Mouse (Mus musculus): Measurements from ENCODE around the gene Fh1. TPM values are rescaled to one million over a fixed set of nuclear protein-coding genes. Genes with fewer than 3 reads are reported as not detected.
A peak's percentile ranks its signal among the peaks of the same experiment; 100 is the strongest.

Gene Fh1
- total and polyA plus RNA-seq, 3 experiments = 159 to 186 TPM; not detected in 1

DNA sequence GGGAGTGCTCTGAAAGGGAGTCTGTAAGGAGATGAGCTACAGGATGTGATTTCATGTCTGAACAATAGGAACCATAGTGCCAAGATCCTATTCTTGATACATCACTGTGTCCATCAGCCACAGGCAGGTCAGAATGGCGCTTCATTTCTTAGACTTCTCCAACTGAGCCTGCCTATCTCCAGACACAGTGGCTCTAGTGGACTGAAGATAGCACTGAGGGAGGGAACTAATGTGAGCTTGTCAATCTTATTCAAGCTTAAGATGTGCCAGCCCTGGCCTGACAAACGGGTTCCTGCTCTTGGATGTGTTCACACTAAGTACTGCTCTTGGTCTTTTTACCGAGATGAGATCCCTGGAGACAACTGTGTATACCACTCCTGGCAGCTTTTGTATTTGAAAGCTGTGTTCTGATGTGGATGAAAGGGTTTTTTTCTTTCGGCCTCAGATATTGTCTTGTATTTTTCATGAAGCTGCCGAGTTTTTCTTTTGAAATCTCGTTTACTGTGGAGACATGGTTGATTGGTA lies 59.8 kb downstream of the Fh1 start:
- Histone ChIP-seq H3K4me1 (ENCODE audit: control insufficient read depth in 1 of 2, insufficient read depth in 2 of 2, low read length in 2 of 2) (peaks cover 29 to 37% of the 10 kb centered on the region in 2 experiments), H3K27ac (ENCODE audit: control insufficient read depth, low read depth, low read length) (no peak overlapping the region), H3K9me3 (replicated peaks; ENCODE audit: insufficient read depth, low read length) (no peaks in the 10 kb centered on the region), H3K4me3 (ENCODE audit: control insufficient read depth in 1 of 2, insufficient read depth in 1 of 2, low read depth in 2 of 2, low read length in 2 of 2) (no peak overlapping the region), H3K36me3 (ENCODE audit: control insufficient read depth in 1 of 2, insufficient read depth in 2 of 2, low read length in 2 of 2) (peaks cover 0 to 29% of the 10 kb centered on the region in 2 experiments; a peak in 2 of 4 replicates), H3K9ac (ENCODE audit: control insufficient read depth, low read depth, low read length, poor library complexity, severe bottlenecking) (no peak overlapping the region), H3K27me3 (ENCODE audit: control insufficient read depth in 1 of 2, insufficient read depth in 2 of 2, low read length in 2 of 2) (no peaks in the 10 kb centered on the region), H3K79me2 (ENCODE audit: control insufficient read depth, insufficient read depth, low read length, poor library complexity) (no peaks in the 10 kb centered on the region)
- peak; percentile 73 for DNase-seq (ENCODE audit: low read depth, low spot score)
- TF ChIP-seq EP300 (IDR thresholded peaks at IDR 0.05; ENCODE audit: low read depth in 1 of 2, low read length in 2 of 2) (peak; percentile 66 to 79), SMC3 (IDR thresholded peaks at IDR 0.05; ENCODE audit: low read depth, low read length) (0 out of 2 replicates have a peak, but pooled peaks have one; percentile 2), USF2 (IDR thresholded peaks at IDR 0.05; ENCODE audit: borderline replicate concordance in 1 of 2, insufficient read depth in 1 of 2, low read depth in 1 of 2, low read length in 2 of 2) (no peak), ZNF384 (IDR thresholded peaks at IDR 0.05; ENCODE audit: low read depth, low read length) (no peak), GATA1 (IDR thresholded peaks at IDR 0.05; ENCODE audit: low read depth, low read length) (peak; percentile 71), TCF12 (IDR thresholded peaks at IDR 0.05; ENCODE audit: low read depth, low read length) (peak; percentile 62; the same call in 1 of the 2 replicates), TAL1 (IDR thresholded peaks at IDR 0.05; ENCODE audit: low read length) (peak; percentile 49), RCOR1 (IDR thresholded peaks at IDR 0.05; ENCODE audit: low read depth, low read length) (peak; percentile 17; the same call in 1 of the 2 replicates)

DNA sequence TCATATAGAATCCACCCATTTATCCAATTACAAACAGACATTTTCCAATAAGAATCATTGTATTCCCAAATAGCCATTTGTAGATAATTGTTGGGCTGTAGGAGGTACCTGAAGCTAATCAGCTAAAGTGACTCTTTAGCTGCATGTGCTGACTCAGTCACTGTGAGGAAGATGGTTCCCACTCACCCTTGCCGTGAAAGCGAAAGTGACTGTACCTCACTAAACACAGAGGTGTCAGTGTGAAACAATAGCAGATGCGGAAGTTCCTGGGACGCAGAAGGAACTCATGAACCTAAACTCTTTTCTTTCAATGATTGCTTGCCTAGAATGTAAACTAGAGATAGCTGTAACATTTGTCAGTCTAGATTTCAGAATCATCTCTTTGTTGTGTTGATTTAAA lies 61.1 kb downstream of the Fh1 start:
- DNase-seq (ENCODE audit: low read depth, low spot score) = peak; percentile 24
- H3K27me3 ChIP-seq (ENCODE audit: control insufficient read depth in 1 of 2, insufficient read depth in 2 of 2, low read length in 2 of 2) = no peaks in the 10 kb centered on the region
- TF ChIP-seq NRF1 (IDR thresholded peaks at IDR 0.05; ENCODE audit: insufficient read depth, low read depth, low read length, poor library complexity, severe bottlenecking) = no peak
- no peak for TF ChIP-seq SIN3A (IDR thresholded peaks at IDR 0.05; ENCODE audit: low read length)
- no peak for TF ChIP-seq MEF2A (IDR thresholded peaks at IDR 0.05; ENCODE audit: extremely low read depth, insufficient replicate concordance, low read depth, low read length, poor library complexity, severe bottlenecking)
- TF ChIP-seq TBP (IDR thresholded peaks at IDR 0.05; ENCODE audit: low read depth, low read length) = no peak
- TF ChIP-seq RCOR1 (IDR thresholded peaks at IDR 0.05; ENCODE audit: low read depth, low read length) = no peak
- no peak for TF ChIP-seq ETS1 (IDR thresholded peaks at IDR 0.05; ENCODE audit: low read depth, low read length)
- no peaks in the 10 kb centered on the region for H3K9me3 ChIP-seq (replicated peaks; ENCODE audit: insufficient read depth, low read length)
- no peak overlapping the region for H3K27ac ChIP-seq (ENCODE audit: control insufficient read depth, low read depth, low read length)
- peaks cover 0 to 29% of the 10 kb centered on the region in 2 experiments; a peak in 2 of 4 replicates for H3K36me3 ChIP-seq (ENCODE audit: control insufficient read depth in 1 of 2, insufficient read depth in 2 of 2, low read length in 2 of 2)
- no peak overlapping the region for H3K4me3 ChIP-seq (ENCODE audit: control insufficient read depth in 1 of 2, insufficient read depth in 1 of 2, low read depth in 2 of 2, low read length in 2 of 2)
- H3K4me1 ChIP-seq (ENCODE audit: control insufficient read depth in 1 of 2, insufficient read depth in 2 of 2, low read length in 2 of 2) = peaks cover 29 to 37% of the 10 kb centered on the region in 2 experiments
- H3K9ac ChIP-seq (ENCODE audit: control insufficient read depth, low read depth, low read length, poor library complexity, severe bottlenecking) = no peak overlapping the region
- no peaks in the 10 kb centered on the region for H3K79me2 ChIP-seq (ENCODE audit: control insufficient read depth, insufficient read depth, low read length, poor library complexity)

Measured in MEL (cell line).